Comparison of ENCODE assay signal across 9 mouse cellular contexts in the genomic region with DNA sequence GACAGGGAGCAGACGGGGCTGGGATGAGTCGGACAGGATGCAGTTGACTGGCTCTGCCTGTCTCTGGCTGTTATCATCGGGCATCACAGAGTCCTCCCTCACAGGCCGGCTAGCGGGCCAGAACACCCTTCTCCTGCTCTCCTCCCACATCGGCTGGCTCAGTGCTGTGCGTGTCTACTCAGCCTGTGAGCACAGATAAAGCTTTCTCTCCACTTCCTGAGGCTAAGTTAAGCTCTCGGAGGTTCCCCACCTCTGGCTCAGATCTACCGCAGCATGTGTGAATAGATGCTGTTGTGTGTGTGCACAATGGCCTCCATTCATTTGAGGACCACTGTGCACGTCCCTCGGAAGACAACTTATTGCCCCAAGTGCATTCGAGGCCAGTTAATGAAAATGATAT. TPM values are rescaled to one million over a fixed set of nuclear protein-coding genes. Genes with fewer than 3 reads are reported as not detected.
DNase-seq lines count a peak whose midpoint lies in the region; ATAC-seq lines count a peak whose summit lies in the region.
"Had no signal": no experiment of that assay in that cellular context is flagged by ENCODE, and none has a peak within 500 bp of the region (broad histone marks: within the 10 kb centered on the region; RNA-seq: fewer than 3 reads in every experiment).

No protein-coding gene starts in this region.

- H3K4me1 ChIP-seq in forebrain, embryonic 16.5 days (replicated peaks; ENCODE audit: control insufficient read depth, insufficient read depth, low read length): no peaks in the 10 kb centered on the region; the same call in 1 of the 2 replicates
- peaks cover 46% of the 10 kb centered on the region for H3K4me1 ChIP-seq in liver, embryonic 13.5 days (replicated peaks)
- peaks cover 4% of the 10 kb centered on the region; the same call in 1 of the 2 replicates for H3K4me1 ChIP-seq in stomach, embryonic 15.5 days

- no peak overlapping the region for H3K27ac ChIP-seq in forebrain, embryonic 16.5 days (ENCODE audit: low read length)
- peak overlapping the region; percentile 62 for H3K27ac ChIP-seq in liver, embryonic 13.5 days
- H3K27ac ChIP-seq in stomach, embryonic 15.5 days: no peak overlapping the region

- no peak overlapping the region for H3K9ac ChIP-seq in forebrain, embryonic 16.5 days (replicated peaks; ENCODE audit: low read depth, low read length)
- no peak overlapping the region for H3K9ac ChIP-seq in liver, embryonic 13.5 days
- H3K9ac ChIP-seq in stomach, embryonic 15.5 days: no peak overlapping the region

- no peaks in the 10 kb centered on the region for H3K9me3 ChIP-seq in forebrain, embryonic 16.5 days (ENCODE audit: control insufficient read depth, low read length)
- no peaks in the 10 kb centered on the region for H3K9me3 ChIP-seq in liver, embryonic 13.5 days (replicated peaks)
- no peaks in the 10 kb centered on the region for H3K9me3 ChIP-seq in stomach, embryonic 15.5 days

- peak; percentile 33 to 40 for DNase-seq in layer of hippocampus, postnatal 10 days (ENCODE audit: low spot score in 2 of 2)
- no peak for DNase-seq in layer of hippocampus, adult 11-12 months (ENCODE audit: low spot score)
- peak; percentile 3 for DNase-seq in c-Kit-negative CD71-positive TER-119-positive erythroid progenitor cells, embryonic 14.5 days (ENCODE audit: low read depth, low spot score)
- DNase-seq in liver, embryonic 13.5 days: peak; percentile 71
- no peak for DNase-seq in cerebellum, adult 18-20 months

- no peaks in the 10 kb centered on the region for H3K36me3 ChIP-seq in forebrain, embryonic 16.5 days (ENCODE audit: control insufficient read depth, insufficient read depth)
- no peaks in the 10 kb centered on the region for H3K36me3 ChIP-seq in liver, embryonic 13.5 days
- no peaks in the 10 kb centered on the region for H3K36me3 ChIP-seq in stomach, embryonic 15.5 days

- WGBS in forebrain, embryonic 16.5 days: 8% methylated on average over 11 of the region's 12 CpGs
- WGBS in liver, embryonic 13.5 days (ENCODE audit: insufficient replicate concordance): 17% methylated on average over 12 of the region's 12 CpGs
- WGBS in stomach, embryonic 15.5 days: 52% methylated on average over 12 of the region's 12 CpGs

- no peaks in the 10 kb centered on the region for H3K27me3 ChIP-seq in forebrain, embryonic 16.5 days (replicated peaks; ENCODE audit: control insufficient read depth, insufficient read depth, low read length)
- H3K27me3 ChIP-seq in liver, embryonic 13.5 days: no peaks in the 10 kb centered on the region
- no peaks in the 10 kb centered on the region for H3K27me3 ChIP-seq in stomach, embryonic 15.5 days (replicated peaks)

- no peak overlapping the region for H3K4me2 ChIP-seq in forebrain, embryonic 16.5 days (ENCODE audit: low read length)
- H3K4me2 ChIP-seq in liver, embryonic 13.5 days: peak overlapping the region; percentile 28
- no peak overlapping the region for H3K4me2 ChIP-seq in stomach, embryonic 15.5 days

- no peak overlapping the region for H3K4me3 ChIP-seq in forebrain, embryonic 16.5 days (replicated peaks; ENCODE audit: low read length)
- H3K4me3 ChIP-seq in liver, embryonic 13.5 days (replicated peaks): no peak overlapping the region
- H3K4me3 ChIP-seq in stomach, embryonic 15.5 days (replicated peaks): no peak overlapping the region

- 0 out of 2 replicates have a peak, but pooled peaks have one; percentile 26 for ATAC-seq in forebrain, embryonic 16.5 days
- ATAC-seq in liver, embryonic 13.5 days (ENCODE audit: low read depth): peak; percentile 100
- ATAC-seq in stomach, embryonic 15.5 days (ENCODE audit: insufficient read depth, low FRiP score, low read depth): peak; percentile 84; the same call in 1 of the 2 replicates
- no peak for ATAC-seq in inflammation-experienced regulatory T-cells, adult 6 months

RNA-seq across cellular contexts. Expression of a gene that starts 1.7 kb away (rescaled TPM):
- not detected for total RNA-seq in layer of hippocampus, postnatal 10 days (2021)
- polyA plus RNA-seq in forebrain, embryonic 16.5 days (2015; fragmentation: Nextera tagmentation; extraction: Ambion mirVana): not detected in 2 replicates
- polyA plus RNA-seq in liver, embryonic 13.5 days (2015; fragmentation: Nextera tagmentation; extraction: Ambion mirVana): not detected in 2 replicates
- polyA plus RNA-seq in stomach, embryonic 15.5 days (2015; fragmentation: Nextera tagmentation; extraction: Ambion mirVana): 0.12 and 0.18 TPM in 2 replicates
- under 1 TPM in 1 of 3 experiments, not detected in 2; 0.40 TPM for polyA plus RNA-seq in inflammation-experienced regulatory T-cells, adult 6 months (2017; shearing (Covaris generic))
- total RNA-seq: left cerebral cortex, adult 8-10 months had no signal

Comparison
In these comparisons a context has a peak if more than half of its experiments do, and no peak if none do; other contexts are left out.
1. DNase-seq: peak in layer of hippocampus, postnatal 10 days (2 of 2), c-Kit-negative CD71-positive TER-119-positive erythroid progenitor cells, embryonic 14.5 days (single experiment) and liver, embryonic 13.5 days (single experiment); none in layer of hippocampus, adult 11-12 months (single experiment) and cerebellum, adult 18-20 months (0 of 2).